29 mouse cellular contexts compared by ENCODE assay signal in genomic region chr16:78481065-78481464, GRCm38 (mm10).
DNase-seq lines count a peak whose midpoint lies in the region; ATAC-seq lines count a peak whose summit lies in the region.
"Had no signal": no experiment of that assay in that cellular context is flagged by ENCODE, and none has a peak within 500 bp of the region (broad histone marks: within the 10 kb centered on the region; RNA-seq: fewer than 3 reads in every experiment).

No protein-coding gene starts in this region.

- WGBS in embryonic facial prominence, embryonic 14.5 days: 64% methylated on average over 5 of the region's 5 CpGs
- 81% methylated on average over 5 of the region's 5 CpGs for WGBS in embryonic facial prominence, embryonic 10.5 days
- WGBS in kidney, embryonic 14.5 days: 21% methylated on average over 5 of the region's 5 CpGs
- WGBS in midbrain, embryonic 11.5 days: 87% methylated on average over 5 of the region's 5 CpGs
- WGBS in midbrain, embryonic 14.5 days: 86% methylated on average over 5 of the region's 5 CpGs
- 80% methylated on average over 5 of the region's 5 CpGs for WGBS in forebrain, embryonic 11.5 days

- H3K9ac ChIP-seq in embryonic facial prominence, embryonic 14.5 days (ENCODE audit: low read depth, low read length): no peak overlapping the region
- H3K9ac ChIP-seq in kidney, embryonic 14.5 days (ENCODE audit: low read depth, low read length): no peak overlapping the region
- H3K9ac ChIP-seq in midbrain, embryonic 11.5 days (ENCODE audit: low read length): no peak overlapping the region
- no peak overlapping the region for H3K9ac ChIP-seq in midbrain, embryonic 14.5 days (replicated peaks; ENCODE audit: low read length)
- H3K9ac ChIP-seq in forebrain, embryonic 11.5 days (ENCODE audit: low read length): no peak overlapping the region
- H3K9ac ChIP-seq: embryonic facial prominence, embryonic 12.5 days; forebrain, embryonic 13.5 days; hindbrain, embryonic 14.5 days; intestine, embryonic 15.5 days; limb, embryonic 13.5 days; liver, embryonic 14.5 days; lung, embryonic 14.5 days; midbrain, embryonic 15.5 days; neural tube, embryonic 13.5 days had no signal

- H3K4me1 ChIP-seq in embryonic facial prominence, embryonic 14.5 days (ENCODE audit: control insufficient read depth, insufficient read depth, low read length): no peaks in the 10 kb centered on the region
- H3K4me1 ChIP-seq in embryonic facial prominence, embryonic 10.5 days: no peaks in the 10 kb centered on the region
- no peaks in the 10 kb centered on the region for H3K4me1 ChIP-seq in kidney, embryonic 14.5 days (ENCODE audit: control insufficient read depth, insufficient read depth, low read length)
- H3K4me1 ChIP-seq in midbrain, embryonic 11.5 days (ENCODE audit: control insufficient read depth, insufficient read depth, low read length): no peaks in the 10 kb centered on the region
- no peaks in the 10 kb centered on the region for H3K4me1 ChIP-seq in midbrain, embryonic 14.5 days (ENCODE audit: control insufficient read depth, insufficient read depth, low read length)
- no peaks in the 10 kb centered on the region for H3K4me1 ChIP-seq in forebrain, embryonic 11.5 days (replicated peaks; ENCODE audit: control insufficient read depth, insufficient read depth, low read length)
- H3K4me1 ChIP-seq: embryonic facial prominence, embryonic 12.5 days; forebrain, embryonic 13.5 days; heart, embryonic 10.5 days; intestine, embryonic 15.5 days; midbrain, embryonic 15.5 days; neural tube, embryonic 13.5 days had no signal

- H3K27ac ChIP-seq in embryonic facial prominence, embryonic 14.5 days (replicated peaks; ENCODE audit: low read depth, low read length): no peak overlapping the region
- no peak overlapping the region for H3K27ac ChIP-seq in embryonic facial prominence, embryonic 10.5 days (replicated peaks)
- H3K27ac ChIP-seq in kidney, embryonic 14.5 days (ENCODE audit: low read depth, low read length): no peak overlapping the region
- H3K27ac ChIP-seq in midbrain, embryonic 11.5 days (ENCODE audit: low read depth, low read length): no peak overlapping the region
- no peak overlapping the region for H3K27ac ChIP-seq in midbrain, embryonic 14.5 days (replicated peaks; ENCODE audit: low read depth, low read length)
- no peak overlapping the region for H3K27ac ChIP-seq in forebrain, embryonic 11.5 days (ENCODE audit: low read depth, low read length)
- H3K27ac ChIP-seq: embryonic facial prominence, embryonic 12.5 days; forebrain, embryonic 13.5 days; heart, embryonic 10.5 days; hindbrain, embryonic 14.5 days; intestine, embryonic 15.5 days; limb, embryonic 13.5 days; liver, embryonic 14.5 days; midbrain, embryonic 15.5 days; neural tube, embryonic 13.5 days had no signal

- H3K9me3 ChIP-seq in embryonic facial prominence, embryonic 14.5 days (ENCODE audit: control insufficient read depth, low read length): no peaks in the 10 kb centered on the region
- no peaks in the 10 kb centered on the region for H3K9me3 ChIP-seq in embryonic facial prominence, embryonic 10.5 days
- no peaks in the 10 kb centered on the region for H3K9me3 ChIP-seq in kidney, embryonic 14.5 days (ENCODE audit: control insufficient read depth, low read length)
- no peaks in the 10 kb centered on the region for H3K9me3 ChIP-seq in midbrain, embryonic 11.5 days (ENCODE audit: control insufficient read depth, low read length)
- H3K9me3 ChIP-seq in midbrain, embryonic 14.5 days (ENCODE audit: control insufficient read depth, low read length): no peaks in the 10 kb centered on the region
- H3K9me3 ChIP-seq in forebrain, embryonic 11.5 days (ENCODE audit: control insufficient read depth, low read length): no peaks in the 10 kb centered on the region
- H3K9me3 ChIP-seq: embryonic facial prominence, embryonic 12.5 days; forebrain, embryonic 13.5 days; heart, embryonic 10.5 days; intestine, embryonic 15.5 days; limb, embryonic 13.5 days; midbrain, embryonic 15.5 days; neural tube, embryonic 13.5 days had no signal

- ATAC-seq in embryonic facial prominence, embryonic 14.5 days (ENCODE audit: low read depth): no peak
- ATAC-seq in kidney, embryonic 14.5 days (ENCODE audit: low FRiP score, low TSS enrichment): 0 out of 2 replicates have a peak, but pooled peaks have one; percentile 49
- ATAC-seq in midbrain, embryonic 11.5 days (ENCODE audit: low FRiP score): no peak
- ATAC-seq in midbrain, embryonic 14.5 days (ENCODE audit: low FRiP score, low TSS enrichment): no peak
- ATAC-seq in common myeloid progenitor, adult 5-6 weeks (replicated peaks; ENCODE audit: low read depth, poor library complexity, severe bottlenecking): peak; percentile 42; the same call in 1 of the 2 replicates
- no peak for ATAC-seq in forebrain, embryonic 11.5 days (replicated peaks; ENCODE audit: low FRiP score)
- ATAC-seq: activated CD4-positive, CD25-positive, alpha-beta regulatory T cell, adult 4 months; forebrain, embryonic 13.5 days; intestine, embryonic 15.5 days; midbrain, embryonic 15.5 days had no signal

- DNase-seq in embryonic facial prominence, embryonic 14.5 days (ENCODE audit: low spot score): peak; percentile 13
- no peak for DNase-seq in embryonic facial prominence, embryonic 10.5 days (ENCODE audit: low spot score)
- DNase-seq in kidney, adult 8-10 months: no peak
- DNase-seq in midbrain, embryonic 11.5 days (ENCODE audit: low spot score, missing footprints): peak; percentile 71
- no peak for DNase-seq in midbrain, embryonic 14.5 days
- no peak for DNase-seq in forebrain, embryonic 11.5 days (ENCODE audit: low spot score)
- DNase-seq: cerebellum, adult 8-10 months; heart, postnatal 4 days; kidney, postnatal 36 days; layer of hippocampus, postnatal 36 days; lung, embryonic 14.5 days; retina, postnatal 1 day; right cerebral cortex, postnatal 25 days; spleen, adult 18-20 months; thymus, postnatal 25 days had no signal

- no peaks in the 10 kb centered on the region for H3K27me3 ChIP-seq in embryonic facial prominence, embryonic 14.5 days (replicated peaks; ENCODE audit: control insufficient read depth, insufficient read depth, low read length)
- no peaks in the 10 kb centered on the region for H3K27me3 ChIP-seq in embryonic facial prominence, embryonic 10.5 days (replicated peaks; ENCODE audit: low read depth, poor library complexity, severe bottlenecking)
- H3K27me3 ChIP-seq in kidney, embryonic 14.5 days (ENCODE audit: control insufficient read depth, insufficient read depth, low read length): no peaks in the 10 kb centered on the region
- H3K27me3 ChIP-seq in midbrain, embryonic 11.5 days (ENCODE audit: control insufficient read depth, insufficient read depth, low read length): no peaks in the 10 kb centered on the region
- H3K27me3 ChIP-seq in midbrain, embryonic 14.5 days (ENCODE audit: control insufficient read depth, insufficient read depth, low read length): no peaks in the 10 kb centered on the region
- no peaks in the 10 kb centered on the region for H3K27me3 ChIP-seq in forebrain, embryonic 11.5 days (ENCODE audit: control insufficient read depth, insufficient read depth, low read length)
- H3K27me3 ChIP-seq: embryonic facial prominence, embryonic 12.5 days; forebrain, embryonic 13.5 days; intestine, embryonic 15.5 days; limb, embryonic 13.5 days; midbrain, embryonic 15.5 days; neural tube, embryonic 13.5 days had no signal

- no peaks in the 10 kb centered on the region for H3K36me3 ChIP-seq in embryonic facial prominence, embryonic 14.5 days (ENCODE audit: control insufficient read depth, insufficient read depth, low read length)
- no peaks in the 10 kb centered on the region for H3K36me3 ChIP-seq in embryonic facial prominence, embryonic 10.5 days (replicated peaks)
- H3K36me3 ChIP-seq in kidney, embryonic 14.5 days (ENCODE audit: control insufficient read depth, insufficient read depth, low read length): no peaks in the 10 kb centered on the region
- H3K36me3 ChIP-seq in midbrain, embryonic 11.5 days (ENCODE audit: control insufficient read depth, insufficient read depth, low read length): no peaks in the 10 kb centered on the region
- H3K36me3 ChIP-seq in midbrain, embryonic 14.5 days (ENCODE audit: control insufficient read depth, insufficient read depth, low read length): no peaks in the 10 kb centered on the region
- no peaks in the 10 kb centered on the region for H3K36me3 ChIP-seq in forebrain, embryonic 11.5 days (ENCODE audit: control insufficient read depth, insufficient read depth, low read length)
- H3K36me3 ChIP-seq: embryonic facial prominence, embryonic 12.5 days; heart, embryonic 10.5 days; intestine, embryonic 15.5 days; limb, embryonic 13.5 days; midbrain, embryonic 15.5 days; neural tube, embryonic 13.5 days had no signal

- H3K4me3 ChIP-seq in embryonic facial prominence, embryonic 14.5 days (ENCODE audit: low read depth, low read length): no peak overlapping the region
- no peak overlapping the region for H3K4me3 ChIP-seq in embryonic facial prominence, embryonic 10.5 days
- H3K4me3 ChIP-seq in kidney, embryonic 14.5 days (ENCODE audit: low read length): no peak overlapping the region
- H3K4me3 ChIP-seq in midbrain, embryonic 11.5 days (ENCODE audit: low read depth, low read length): no peak overlapping the region
- H3K4me3 ChIP-seq in midbrain, embryonic 14.5 days (replicated peaks; ENCODE audit: low read depth, low read length): no peak overlapping the region
- H3K4me3 ChIP-seq in forebrain, embryonic 11.5 days (ENCODE audit: low read depth, low read length): no peak overlapping the region
- H3K4me3 ChIP-seq: embryonic facial prominence, embryonic 12.5 days; erythroblast, embryonic 14.5 days; forebrain, embryonic 13.5 days; heart, embryonic 10.5 days; intestine, embryonic 15.5 days; limb, embryonic 13.5 days; midbrain, embryonic 15.5 days; myocyte; neural tube, embryonic 13.5 days had no signal

- H3K4me2 ChIP-seq in embryonic facial prominence, embryonic 14.5 days (ENCODE audit: low read depth, low read length): no peak overlapping the region
- H3K4me2 ChIP-seq in kidney, embryonic 14.5 days (replicated peaks; ENCODE audit: low read depth, low read length): no peak overlapping the region
- no peak overlapping the region for H3K4me2 ChIP-seq in midbrain, embryonic 11.5 days
- H3K4me2 ChIP-seq in midbrain, embryonic 14.5 days (ENCODE audit: low read length): no peak overlapping the region
- H3K4me2 ChIP-seq in forebrain, embryonic 11.5 days (ENCODE audit: low read depth, low read length, severe bottlenecking): no peak overlapping the region
- H3K4me2 ChIP-seq: embryonic facial prominence, embryonic 12.5 days; forebrain, embryonic 13.5 days; hindbrain, embryonic 14.5 days; intestine, embryonic 15.5 days; limb, embryonic 13.5 days; lung, embryonic 14.5 days; midbrain, embryonic 15.5 days; neural tube, embryonic 13.5 days had no signal

Comparison
In these comparisons a context has a peak if more than half of its experiments do, and no peak if none do; other contexts are left out.
1. DNase-seq: peak in embryonic facial prominence, embryonic 14.5 days (single experiment) and midbrain, embryonic 11.5 days (single experiment); none in embryonic facial prominence, embryonic 10.5 days (single experiment), kidney, adult 8-10 months (0 of 2), midbrain, embryonic 14.5 days (single experiment) and forebrain, embryonic 11.5 days (single experiment).
2. ATAC-seq: peak in kidney, embryonic 14.5 days (single experiment) and common myeloid progenitor, adult 5-6 weeks (single experiment); none in embryonic facial prominence, embryonic 14.5 days (single experiment), midbrain, embryonic 11.5 days (single experiment), midbrain, embryonic 14.5 days (single experiment) and forebrain, embryonic 11.5 days (single experiment).